Mouse (Mus musculus): ENCODE measurements around the gene March6. TPM values are rescaled to one million over a fixed set of nuclear protein-coding genes. Genes with fewer than 3 reads are reported as not detected.

Gene March6
- 32.1 and 35.5 TPM in 2 replicates for total RNA-seq (2015; ENCODE audit: low replicate concordance)
- total RNA-seq (2017; ENCODE audit: low replicate concordance) = 54.5 and 59.6 TPM in 2 replicates

DNA sequence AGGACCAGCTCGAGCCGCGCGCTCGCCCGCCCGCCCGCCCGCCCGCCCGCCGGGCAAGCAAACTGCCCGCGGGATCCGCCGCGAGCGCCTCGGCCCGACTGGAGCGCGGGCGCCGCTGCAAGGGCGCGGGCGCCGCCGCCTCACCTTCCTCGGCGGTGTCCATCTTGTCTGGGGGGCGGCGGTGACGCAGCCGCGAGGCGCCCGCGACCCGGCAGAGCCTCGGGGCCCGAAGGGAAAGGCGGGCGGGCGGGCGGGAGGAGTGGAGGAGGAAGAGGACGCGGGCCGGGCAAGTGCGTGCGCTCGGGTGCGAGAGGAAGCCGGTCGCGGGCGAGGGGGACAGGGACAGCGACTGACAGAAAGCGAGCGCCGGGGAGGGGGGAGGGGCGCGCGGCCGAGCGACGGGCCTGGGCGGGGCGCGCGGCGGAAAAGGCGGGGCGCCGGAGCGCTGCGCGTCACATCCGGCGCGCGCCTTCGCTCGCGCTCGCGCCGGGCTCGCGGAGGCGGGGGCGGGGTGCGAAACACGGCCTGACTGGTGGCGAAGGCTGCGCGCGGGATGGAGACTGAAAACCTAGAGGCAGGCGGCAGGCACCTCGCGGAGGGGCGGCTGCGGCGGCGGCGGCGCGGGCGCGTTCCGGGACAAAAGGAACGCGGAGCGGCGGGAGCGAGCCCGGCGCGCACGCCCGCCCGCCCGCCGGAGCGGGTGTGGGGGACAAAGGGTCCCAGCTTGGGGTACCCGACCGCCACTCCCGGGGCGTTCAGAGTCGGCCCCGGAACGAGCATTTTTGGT, at the start of gene March6:
TSS of gene March6 (minus strand) at position 395 of the 787 bp plus-strand sequence.
- ATAC-seq (replicated peaks; ENCODE audit: low FRiP score, poor library complexity, severe bottlenecking) = peak; percentile 74

DNA sequence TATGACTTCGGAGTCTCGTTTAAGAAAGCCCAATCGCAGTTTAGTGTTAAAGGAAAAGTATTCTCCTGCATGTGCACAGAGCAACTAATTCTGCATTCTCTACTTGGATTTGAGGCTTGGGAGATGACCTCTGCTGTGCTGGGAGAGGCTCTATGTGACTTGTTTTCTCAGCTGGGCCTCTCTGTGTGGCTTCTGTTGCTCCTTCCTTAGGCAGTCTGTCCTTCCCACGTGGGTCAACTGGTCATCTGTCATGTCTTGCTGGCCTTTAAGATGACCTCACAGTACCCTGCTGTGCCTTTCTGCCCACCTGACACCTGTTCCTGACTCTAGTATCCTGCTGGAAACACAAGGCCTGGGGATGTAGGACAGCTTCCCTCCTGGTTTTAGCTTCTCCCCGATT, 45.2 kb upstream of the March6 start:
- no peak for ATAC-seq (replicated peaks; ENCODE audit: low FRiP score, poor library complexity, severe bottlenecking)

DNA sequence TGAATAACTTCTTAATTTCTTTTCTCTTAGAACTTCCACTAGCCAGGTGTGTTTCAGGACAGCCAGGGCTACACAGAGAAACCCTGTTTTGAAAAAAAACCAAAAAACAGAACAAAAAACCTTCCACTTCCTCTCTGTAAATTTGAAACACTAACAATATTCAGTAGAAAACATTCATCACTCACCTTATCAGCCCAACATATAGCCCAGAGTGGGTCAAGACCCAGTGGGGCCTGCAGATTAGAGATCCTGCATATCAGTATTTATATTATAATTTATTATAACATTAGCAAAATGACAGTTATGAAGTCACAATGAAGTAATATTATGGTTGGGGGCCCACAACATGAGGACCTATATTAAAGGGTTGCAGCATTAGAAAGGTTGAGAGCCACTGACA, 42.8 kb upstream of the March6 start:
- no peak for ATAC-seq (replicated peaks; ENCODE audit: low FRiP score, poor library complexity, severe bottlenecking)

DNA sequence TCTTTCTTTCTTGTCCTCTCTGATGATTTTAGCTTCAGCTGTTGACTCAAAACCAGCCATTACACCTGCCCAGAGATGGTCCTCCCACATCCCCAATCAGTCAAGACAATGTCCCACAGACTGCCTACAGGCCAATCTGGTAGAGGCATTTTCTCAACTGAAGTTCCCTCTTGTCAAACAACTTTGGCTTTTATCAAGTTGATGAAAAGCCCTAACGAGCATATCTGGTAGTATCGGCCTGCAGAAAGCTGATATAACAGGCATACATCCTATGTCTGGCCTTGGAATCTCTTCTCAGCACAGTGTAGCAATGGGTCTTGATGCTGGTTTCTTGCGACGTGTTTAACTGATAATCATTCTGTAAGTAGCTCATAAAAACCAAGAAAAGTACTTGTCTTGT, 42.4 kb upstream of the March6 start:
- ATAC-seq (replicated peaks; ENCODE audit: low FRiP score, poor library complexity, severe bottlenecking) = no peak

DNA sequence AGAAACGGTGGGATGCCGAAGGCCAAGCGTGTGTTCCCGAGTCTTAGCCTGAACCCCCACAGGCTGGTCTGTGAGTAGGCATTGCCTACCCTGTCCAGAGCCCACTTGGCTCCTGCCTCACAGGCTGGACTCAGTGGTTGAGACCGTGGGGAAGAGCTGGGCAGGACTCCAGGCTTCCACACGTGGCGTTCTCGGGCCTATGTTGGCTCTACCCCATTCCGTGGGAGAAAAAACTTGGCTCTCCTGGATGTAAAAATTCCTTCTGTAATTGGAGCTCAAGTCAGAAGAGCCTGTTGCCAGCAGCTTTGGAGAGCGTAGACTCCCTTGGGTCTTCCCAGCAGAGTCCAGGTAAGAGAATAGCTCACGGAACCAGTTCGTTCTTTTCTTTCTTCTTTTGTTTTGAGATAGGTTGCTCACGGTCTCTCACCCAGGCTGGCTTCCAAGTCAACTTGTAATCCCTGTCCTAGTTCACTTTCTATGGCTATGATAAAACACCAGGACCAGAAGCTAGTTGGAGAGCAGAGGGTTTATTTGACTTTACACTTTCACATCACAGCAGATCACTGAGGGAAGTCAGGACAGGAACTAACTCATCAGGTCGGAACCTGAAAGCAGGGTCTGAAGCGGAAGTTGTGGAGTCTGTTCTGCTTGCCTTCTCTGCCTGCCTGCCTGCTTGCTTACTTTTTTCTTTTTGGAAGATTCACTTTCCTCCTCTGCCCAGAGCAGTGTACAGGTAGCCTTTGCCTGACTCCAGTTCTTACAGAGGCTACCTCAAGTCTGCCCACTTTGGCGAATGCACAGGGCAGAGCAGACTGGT, 41.3 kb upstream of the March6 start:
- ATAC-seq (replicated peaks; ENCODE audit: low FRiP score, poor library complexity, severe bottlenecking) = no peak

DNA sequence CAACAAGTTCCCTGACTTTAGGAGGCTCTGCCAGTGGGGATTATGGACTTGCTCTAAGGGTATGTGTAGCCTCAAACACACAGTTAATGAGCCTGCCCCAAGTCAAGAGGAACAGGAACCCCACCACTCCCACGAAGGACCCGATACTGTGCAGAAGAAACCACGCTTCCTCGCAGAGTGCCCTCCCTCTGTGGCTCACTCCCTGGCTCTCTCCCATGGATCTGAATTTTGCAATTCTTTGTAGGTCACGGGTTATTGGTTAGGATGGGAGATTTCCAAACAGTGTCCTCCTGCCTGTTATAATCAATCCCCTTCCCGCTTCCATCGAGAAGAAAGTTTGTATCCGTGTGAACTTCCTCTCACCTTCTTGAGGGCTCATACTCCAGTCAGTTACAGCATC, 40.1 kb upstream of the March6 start:
- no peak for ATAC-seq (replicated peaks; ENCODE audit: low FRiP score, poor library complexity, severe bottlenecking)

DNA sequence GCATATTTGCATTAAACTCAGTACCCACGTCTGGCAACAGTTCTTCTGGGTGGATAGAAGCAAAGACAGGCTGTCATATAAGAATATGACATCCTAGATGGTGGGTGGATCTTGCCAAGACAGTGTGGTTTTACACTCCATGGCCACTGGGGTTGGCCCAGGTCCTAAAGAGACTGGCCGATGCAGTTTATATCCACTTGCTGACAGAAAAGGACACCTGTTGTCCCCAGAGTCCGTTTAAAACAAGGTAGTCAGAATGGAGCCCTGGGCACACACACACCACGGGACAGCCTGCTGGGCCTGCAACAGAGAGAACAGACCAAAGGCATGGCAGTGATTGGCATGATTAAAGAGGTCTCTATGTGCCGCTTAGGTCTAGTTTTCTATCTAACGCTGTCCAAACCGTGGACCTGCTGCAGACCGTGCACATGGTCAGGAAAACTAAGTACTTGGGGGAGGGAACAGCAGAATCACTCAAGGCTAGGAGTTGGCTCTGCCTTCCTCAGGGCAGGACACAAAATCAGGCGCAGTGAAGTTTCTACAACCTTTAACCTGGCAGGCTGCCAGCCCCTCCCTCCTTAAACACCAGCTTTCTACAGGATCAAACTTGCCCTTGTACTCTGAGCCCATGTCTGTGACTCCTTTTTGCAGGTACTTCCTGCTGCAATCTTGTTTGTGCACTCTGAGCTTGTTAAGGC, 38.6 kb upstream of the March6 start:
- no peak for ATAC-seq (replicated peaks; ENCODE audit: low FRiP score, poor library complexity, severe bottlenecking)

DNA sequence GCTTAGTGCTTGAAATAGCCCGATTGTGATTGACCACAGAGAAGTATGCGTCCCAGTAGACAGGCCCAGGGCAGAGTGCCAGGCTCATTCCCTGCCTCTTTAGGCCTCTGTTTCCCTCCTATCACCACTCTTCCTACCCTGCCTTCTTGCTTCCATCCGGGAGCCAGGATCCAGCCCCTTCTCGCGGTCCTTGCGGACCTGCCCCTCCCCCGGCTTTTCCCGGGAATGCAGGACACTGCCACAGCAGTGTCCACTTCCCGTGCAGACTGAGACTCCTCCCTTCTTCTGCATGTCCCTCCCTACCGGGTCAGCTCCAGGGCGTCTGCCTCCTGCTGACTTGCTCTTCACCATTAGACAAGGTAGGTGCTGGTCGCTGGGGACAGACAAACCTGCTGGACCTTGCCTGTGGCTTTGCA, 37.7 kb upstream of the March6 start:
- no peak for ATAC-seq (replicated peaks; ENCODE audit: low FRiP score, poor library complexity, severe bottlenecking)

DNA sequence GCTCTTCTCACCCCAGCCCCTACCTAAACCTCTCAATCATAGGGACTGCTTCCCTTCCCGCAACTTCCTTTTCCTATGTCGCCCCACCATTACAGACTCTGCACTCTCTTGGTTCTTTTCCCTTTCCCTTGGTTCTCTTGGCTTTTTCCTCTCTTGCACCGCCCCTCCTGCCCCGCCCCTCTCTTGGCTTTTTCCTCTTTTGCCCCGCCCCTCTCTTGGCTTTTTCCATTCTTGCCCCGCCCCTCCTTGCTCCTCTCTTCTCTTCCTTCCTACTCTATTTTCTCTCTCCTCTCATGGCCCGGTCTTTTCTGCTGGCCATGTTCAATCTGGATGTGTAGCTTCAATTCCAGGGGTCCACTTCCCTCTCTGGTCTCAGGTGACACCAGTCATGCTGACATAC, 36.6 kb upstream of the March6 start:
- no peak for ATAC-seq (replicated peaks; ENCODE audit: low FRiP score, poor library complexity, severe bottlenecking)

DNA sequence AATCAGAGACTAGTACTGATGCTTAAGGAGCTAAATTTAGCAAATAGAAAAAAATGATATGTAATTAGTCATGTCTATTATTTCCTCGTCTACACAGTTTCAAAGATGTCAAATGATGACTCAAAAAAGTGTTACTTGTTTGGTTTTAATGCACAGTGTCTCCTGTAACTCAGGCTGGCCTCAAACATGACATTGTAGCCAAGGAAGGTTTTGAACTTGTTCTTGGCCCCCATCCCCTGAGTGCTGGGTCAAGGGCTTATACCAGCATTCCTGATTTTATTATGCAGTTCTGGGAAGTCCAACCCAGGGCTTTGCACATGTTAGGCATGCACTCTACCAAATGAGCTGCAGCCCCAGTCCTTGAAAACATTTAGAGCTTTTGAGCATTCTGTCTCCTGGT, 34.9 kb upstream of the March6 start:
- no peak for ATAC-seq (replicated peaks; ENCODE audit: low FRiP score, poor library complexity, severe bottlenecking)

DNA sequence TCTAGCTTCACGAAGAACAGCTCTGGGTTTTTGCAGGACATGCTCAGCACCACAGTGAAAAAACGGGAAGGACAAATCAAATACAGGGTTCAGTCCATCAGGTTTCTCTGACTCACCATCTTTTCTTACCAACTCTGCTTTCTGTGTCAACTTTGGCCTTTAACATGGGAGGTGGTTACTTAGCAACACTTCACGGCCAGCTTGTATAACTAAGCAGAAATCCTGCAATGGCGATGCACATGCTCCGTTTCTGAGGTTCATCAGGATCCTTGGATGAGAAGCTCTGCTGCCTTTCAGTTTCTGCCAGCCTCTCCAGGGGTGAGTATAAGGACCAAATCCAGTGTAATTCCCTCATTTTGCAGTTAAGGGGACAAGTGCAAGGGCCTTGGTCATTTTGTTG, 34.3 kb upstream of the March6 start, which contains the start of gene Cmbl:
TSS of gene Cmbl (plus strand) at position 206 of the 400 bp plus-strand sequence.
- ATAC-seq (replicated peaks; ENCODE audit: low FRiP score, poor library complexity, severe bottlenecking) = no peak

DNA sequence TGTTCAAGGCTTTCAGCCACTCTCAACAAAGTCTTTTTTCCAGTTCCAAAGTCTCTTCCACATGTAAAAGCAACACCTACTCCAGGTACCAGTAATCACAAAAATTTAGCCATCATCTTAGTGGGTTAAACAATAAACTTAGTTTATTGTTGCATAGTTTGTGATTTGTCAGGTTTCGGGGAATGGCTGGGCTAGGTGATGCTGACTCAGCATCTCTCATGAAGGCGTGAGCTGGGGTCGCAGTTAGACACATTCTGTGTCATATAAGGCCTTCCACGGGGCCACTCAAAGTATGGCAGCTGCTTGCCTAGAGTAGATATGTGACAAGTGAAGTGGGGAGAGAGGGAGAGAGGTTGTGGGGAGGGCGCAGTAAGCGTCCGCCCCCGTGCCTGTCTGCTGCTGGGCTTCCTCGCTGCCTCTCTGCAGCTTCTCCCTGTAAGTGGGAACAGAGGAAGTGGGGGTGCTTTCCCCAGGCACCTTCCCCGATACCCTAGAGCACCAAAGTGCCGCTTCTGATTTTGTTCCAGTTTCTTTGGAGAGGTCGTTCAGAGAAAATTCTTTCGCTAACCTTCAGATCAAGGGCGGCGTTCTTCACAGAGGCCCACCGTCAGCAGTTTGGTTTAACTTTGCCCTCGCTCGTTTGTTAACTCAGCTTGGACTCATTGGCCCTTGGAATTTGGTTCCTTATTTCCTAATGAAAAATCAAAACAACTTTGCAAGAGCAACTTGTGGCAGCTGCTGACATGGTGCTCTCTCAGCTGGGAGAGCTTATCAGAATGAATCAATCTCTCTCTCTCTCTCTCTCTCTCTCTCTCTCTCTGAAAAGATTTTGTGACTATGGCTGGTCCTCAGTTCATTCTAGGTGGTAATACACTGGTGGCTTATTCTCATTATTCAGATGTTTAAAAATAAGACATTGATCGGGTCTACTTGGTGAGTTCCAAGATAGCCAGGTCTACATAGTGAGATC, 33.0 kb upstream of the March6 start:
- ATAC-seq (replicated peaks; ENCODE audit: low FRiP score, poor library complexity, severe bottlenecking) = no peak

DNA sequence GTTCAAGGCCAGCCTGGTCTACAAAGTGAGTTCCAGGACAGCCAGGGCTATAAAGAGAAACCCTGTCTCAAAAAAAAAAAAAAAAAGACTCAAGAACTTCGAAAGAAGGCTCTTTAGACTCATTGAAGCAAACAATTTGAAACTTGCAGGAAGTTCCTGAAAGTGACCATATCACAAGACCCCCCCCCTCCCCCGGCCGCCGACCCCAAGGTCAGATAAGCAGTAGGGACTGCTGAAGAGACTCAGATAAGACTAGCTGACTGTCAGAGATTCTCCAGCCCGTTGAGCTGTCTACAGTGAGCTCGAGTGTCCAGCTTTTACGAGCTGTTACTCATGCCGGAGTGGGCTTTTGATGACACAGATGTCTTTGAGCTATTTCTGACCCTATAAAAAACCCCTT, 32.0 kb upstream of the March6 start:
- no peak for ATAC-seq (replicated peaks; ENCODE audit: low FRiP score, poor library complexity, severe bottlenecking)

DNA sequence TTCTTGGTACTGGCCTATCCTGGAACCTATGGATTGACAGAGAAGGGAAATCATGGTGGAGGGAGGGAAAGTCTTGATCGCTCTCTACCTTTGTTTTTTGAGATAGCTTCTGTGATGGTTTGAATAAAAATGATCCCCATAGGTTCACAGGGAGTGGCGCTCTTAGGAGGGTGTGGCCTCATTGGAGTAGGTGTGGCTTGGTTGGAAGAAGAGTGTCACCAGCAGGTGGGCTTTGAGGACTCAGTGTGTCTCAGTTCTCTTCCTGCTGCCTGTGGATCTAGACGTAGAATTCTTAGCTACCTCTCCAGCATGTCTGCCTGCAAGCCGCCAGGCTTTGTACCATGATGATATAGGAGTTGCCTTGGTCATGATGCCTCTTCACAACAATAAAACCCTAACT, 31.1 kb upstream of the March6 start:
- ATAC-seq (replicated peaks; ENCODE audit: low FRiP score, poor library complexity, severe bottlenecking) = no peak

DNA sequence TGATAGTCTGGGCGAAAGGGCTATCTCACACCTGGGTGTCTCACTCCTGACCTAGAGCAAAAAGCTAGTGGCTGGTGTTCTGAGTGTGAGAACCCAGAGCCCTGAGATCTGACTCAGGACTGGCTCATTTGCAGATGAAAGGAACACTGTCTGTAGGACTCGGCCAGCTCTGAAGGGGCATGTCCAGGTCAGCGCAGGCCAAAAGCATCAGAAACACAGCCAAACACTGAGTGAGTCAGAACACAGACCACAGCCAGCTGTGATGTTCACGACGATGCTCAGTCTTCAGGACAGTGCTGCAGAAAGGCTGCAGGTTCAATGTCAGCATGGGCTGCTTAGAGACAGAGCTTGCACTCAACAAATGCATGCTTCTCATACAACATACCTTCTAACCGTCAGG, 30.5 kb upstream of the March6 start:
- ATAC-seq (replicated peaks; ENCODE audit: low FRiP score, poor library complexity, severe bottlenecking) = no peak

DNA sequence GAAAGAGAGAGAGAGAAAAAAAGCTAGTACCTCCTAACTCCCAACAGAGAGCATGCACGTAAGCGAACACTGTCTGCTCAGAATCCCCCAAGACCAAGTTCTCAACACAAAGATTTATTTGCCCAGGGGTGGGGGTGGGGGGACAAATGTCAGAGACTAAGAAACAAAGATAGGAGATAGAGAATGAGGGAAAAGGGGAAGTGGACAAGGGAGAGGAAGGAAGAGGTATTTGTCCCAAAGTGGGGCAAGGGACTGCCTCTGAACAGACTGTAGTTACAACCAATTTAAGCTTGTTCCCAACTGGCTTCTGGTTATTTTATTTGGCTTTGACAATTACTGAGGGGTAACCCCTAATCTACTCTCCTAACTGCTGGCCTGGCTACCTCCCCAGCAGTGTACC, 24.0 kb upstream of the March6 start:
- ATAC-seq (replicated peaks; ENCODE audit: low FRiP score, poor library complexity, severe bottlenecking) = no peak

DNA sequence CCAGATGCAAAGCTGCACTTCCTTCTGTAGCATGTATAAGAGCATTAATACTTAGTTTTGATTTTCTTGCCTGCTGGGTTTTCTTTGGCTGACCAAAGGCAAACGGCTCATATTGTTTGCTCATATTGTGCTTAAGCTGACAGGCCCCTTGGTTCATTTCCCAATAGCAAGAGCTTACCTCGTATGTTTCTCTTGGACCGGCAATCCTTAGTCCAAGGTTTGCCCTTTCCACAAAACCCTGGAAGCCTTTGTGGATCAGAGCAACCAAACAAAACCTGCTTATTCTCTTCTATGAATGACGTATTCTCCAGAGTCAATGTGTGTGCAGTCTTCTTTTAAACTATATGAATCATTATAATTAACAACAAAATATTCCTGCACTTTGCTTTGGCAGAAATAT, 19.5 kb upstream of the March6 start:
- no peak for ATAC-seq (replicated peaks; ENCODE audit: low FRiP score, poor library complexity, severe bottlenecking)

DNA sequence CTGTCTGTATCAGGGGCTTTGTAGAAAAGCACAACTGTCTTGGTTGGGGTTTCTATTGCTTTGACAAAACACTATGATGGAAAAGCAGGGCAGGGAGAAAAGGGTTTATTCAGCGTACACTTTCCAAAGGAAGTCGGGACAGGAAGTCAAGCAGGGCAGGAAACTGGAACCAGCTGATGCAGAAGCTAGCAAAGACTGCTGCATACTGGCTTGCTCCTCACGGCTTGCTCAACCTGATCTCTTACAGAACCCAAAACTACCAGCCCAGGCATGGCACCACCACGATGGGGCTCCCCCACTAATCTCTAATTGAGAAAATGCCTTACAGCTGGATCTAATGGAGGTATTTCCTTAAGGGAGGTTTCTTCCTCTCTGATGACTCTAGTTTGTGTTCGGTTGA, 16.6 kb upstream of the March6 start:
- no peak for ATAC-seq (replicated peaks; ENCODE audit: low FRiP score, poor library complexity, severe bottlenecking)

DNA sequence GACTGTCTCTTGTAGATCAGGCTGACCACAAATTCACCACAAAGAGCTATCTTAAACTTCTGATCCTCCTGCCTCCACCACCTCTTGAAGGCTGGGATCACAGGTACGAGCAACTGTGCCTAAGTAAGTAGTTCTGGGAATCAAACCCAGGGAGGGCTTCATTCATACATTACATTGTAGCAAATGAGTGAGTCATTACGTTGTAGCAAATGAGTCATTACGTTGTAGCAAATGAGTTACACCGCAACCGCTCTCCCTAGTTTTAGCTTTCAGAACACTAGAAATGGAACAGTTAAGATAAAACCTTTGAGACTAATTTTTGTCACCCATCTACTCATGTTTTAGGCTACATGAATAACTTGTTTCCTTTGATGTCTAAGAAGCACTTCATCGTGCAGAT, 15.4 kb upstream of the March6 start:
- ATAC-seq (replicated peaks; ENCODE audit: low FRiP score, poor library complexity, severe bottlenecking) = no peak

All from erythroblast, adult 5-6 weeks (primary cell).